Mouse (Mus musculus): ENCODE results near the gene Vnn3. TPM values are rescaled to one million over a fixed set of nuclear protein-coding genes. Genes with fewer than 3 reads are reported as not detected.

The Vnn3 gene
- total RNA-seq (2023): not detected

DNA sequence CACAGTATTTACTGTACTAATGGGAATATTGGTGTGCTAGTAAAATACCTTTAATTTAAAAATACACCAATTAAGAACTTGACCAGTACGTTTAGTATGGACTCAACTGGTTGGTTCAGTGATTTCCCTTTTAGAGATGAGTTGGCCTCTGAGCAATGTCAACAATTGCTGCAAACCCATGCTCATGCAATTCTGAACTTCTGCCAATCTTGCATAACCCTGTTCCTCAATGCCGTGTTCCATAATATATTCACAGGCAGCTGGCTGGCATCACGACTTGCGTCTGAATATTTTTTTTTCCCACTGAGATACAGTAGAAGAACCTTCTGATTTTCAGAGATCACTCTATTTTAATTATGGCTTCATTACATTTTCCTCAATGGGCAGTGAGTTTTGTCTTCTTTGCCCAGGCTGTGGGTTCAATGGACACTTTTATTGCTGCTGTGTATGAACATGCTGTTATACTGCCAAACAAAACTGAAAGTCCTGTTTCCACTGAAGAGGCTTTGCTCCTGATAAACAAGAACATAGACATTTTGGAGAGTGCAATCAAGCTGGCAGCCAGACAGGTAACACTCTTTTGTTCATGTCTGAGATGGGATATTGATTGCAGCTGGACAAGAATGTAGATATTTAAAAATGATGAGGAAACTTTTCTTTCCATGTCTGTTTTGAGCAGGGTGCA lies at the start of gene Vnn3:
Gene Vnn3 (plus strand): TSS at position 235 of the 685 bp plus-strand sequence.

DNA sequence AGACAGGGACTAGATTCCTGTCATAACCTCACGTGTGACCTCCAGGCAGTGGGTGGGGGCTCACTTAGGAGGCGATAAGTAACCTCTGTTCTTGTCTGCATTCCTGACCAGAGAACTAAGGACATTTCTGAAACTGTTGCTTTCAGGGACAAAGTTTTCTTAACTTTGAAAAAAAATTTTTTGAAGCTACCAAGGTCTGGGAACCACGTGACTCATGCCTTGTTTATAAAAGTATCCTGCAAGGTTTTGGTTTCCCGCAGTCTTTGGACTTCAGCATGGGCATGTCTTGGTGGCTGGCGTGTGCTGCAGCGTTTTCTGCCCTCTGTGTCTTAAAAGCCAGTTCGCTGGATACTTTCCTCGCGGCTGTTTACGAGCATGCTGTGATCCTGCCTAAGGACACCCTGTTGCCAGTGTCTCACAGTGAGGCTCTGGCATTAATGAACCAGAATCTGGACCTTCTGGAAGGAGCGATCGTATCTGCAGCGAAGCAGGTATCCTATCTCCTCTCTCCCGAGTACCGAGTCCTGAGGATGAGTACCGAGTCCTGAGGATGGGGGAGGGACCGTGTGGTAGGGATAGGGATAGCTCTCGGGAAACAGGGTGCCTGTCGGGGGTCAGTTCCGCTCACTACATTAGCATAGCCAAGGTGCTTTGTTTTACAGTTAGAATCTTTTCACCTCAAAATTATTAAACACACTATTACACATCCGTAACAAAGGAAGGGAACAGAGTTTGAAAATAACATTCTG lies 43.5 kb downstream of the Vnn3 start, which contains the start of gene Vnn1:
Gene Vnn1 (plus strand): TSS at position 88 of the 749 bp plus-strand sequence.

Other genes with a start within 250 kb of the Vnn3 start
- 1,357 TPM for gene Rps12, start 64.2 kb upstream of the Vnn3 start, total RNA-seq (2023)
- gene Slc18b1, start 54.5 kb upstream of the Vnn3 start, total RNA-seq (2023): not detected
- not detected for gene Vnn1, start 43.2 kb downstream of the Vnn3 start, total RNA-seq (2023)
- gene Taar1, start 68.9 kb downstream of the Vnn3 start, total RNA-seq (2023): not detected
- not detected for gene Taar2, start 87.1 kb downstream of the Vnn3 start, total RNA-seq (2023)
- not detected for gene Taar3, start 98.1 kb downstream of the Vnn3 start, total RNA-seq (2023)
- gene Taar4, start 109.0 kb downstream of the Vnn3 start, total RNA-seq (2023): not detected
- not detected for gene Taar5, start 119.2 kb downstream of the Vnn3 start, total RNA-seq (2023)
- gene Taar6, start 134.2 kb downstream of the Vnn3 start, total RNA-seq (2023): not detected
- gene Taar7a, start 142.0 kb downstream of the Vnn3 start, total RNA-seq (2023): not detected
- not detected for gene Taar7b, start 148.5 kb downstream of the Vnn3 start, total RNA-seq (2023)
- gene Taar7d, start 175.8 kb downstream of the Vnn3 start, total RNA-seq (2023): not detected
- not detected for gene Taar7e, start 186.2 kb downstream of the Vnn3 start, total RNA-seq (2023)
- not detected for gene Taar7f, start 198.0 kb downstream of the Vnn3 start, total RNA-seq (2023)
- gene Taar8a, start 225.0 kb downstream of the Vnn3 start, total RNA-seq (2023): not detected
- gene Taar8b, start 240.8 kb downstream of the Vnn3 start, total RNA-seq (2023): not detected

Measured in CD8-positive naive resting alpha-beta T cell, adult 57 days (primary cell).